Comparison of ENCODE assay signal across 23 mouse cellular contexts in the genomic region with DNA sequence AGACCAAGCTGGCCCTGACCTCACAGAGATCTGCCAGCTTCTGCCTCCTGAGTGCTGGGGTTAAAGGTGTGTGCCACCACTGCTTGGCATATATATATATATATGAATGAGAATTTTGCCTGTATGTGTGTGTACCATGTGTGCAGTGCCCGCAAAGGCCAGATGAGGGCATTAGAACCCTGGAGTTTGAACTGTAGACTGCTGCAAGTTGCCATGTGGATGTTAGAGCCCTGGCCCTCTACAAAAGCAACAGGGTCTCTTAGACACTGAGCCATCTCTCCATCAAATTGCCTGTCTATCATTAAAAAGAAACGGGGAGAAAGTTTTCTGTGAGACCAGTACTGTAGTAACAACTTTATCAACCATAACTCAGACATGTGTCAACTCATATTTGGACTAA. TPM values are rescaled to one million over a fixed set of nuclear protein-coding genes. Genes with fewer than 3 reads are reported as not detected.
DNase-seq lines count a peak whose midpoint lies in the region; TF ChIP-seq lines count a peak whose summit lies in the region.
"Had no signal": no experiment of that assay in that cellular context is flagged by ENCODE, and none has a peak within 500 bp of the region (broad histone marks: within the 10 kb centered on the region; RNA-seq: fewer than 3 reads in every experiment).

No protein-coding gene starts in this region.

- peak; percentile 33 for TF ChIP-seq CTCF in layer of hippocampus, adult 2 months (conservative IDR thresholded peaks at IDR 0.05)

- no peak overlapping the region for H3K4me3 ChIP-seq in layer of hippocampus, adult 2 months
- H3K4me3 ChIP-seq: embryonic facial prominence, embryonic 13.5 days; gastrocnemius, adult 2 months; heart, embryonic 13.5 days; limb, embryonic 13.5 days; liver, embryonic 15.5 days; myocyte; neural tube, embryonic 15.5 days had no signal

- H3K27ac ChIP-seq in layer of hippocampus, adult 2 months, result no peak overlapping the region
- H3K27ac ChIP-seq: embryonic facial prominence, embryonic 13.5 days; gastrocnemius, adult 2 months; heart, embryonic 13.5 days; limb, embryonic 13.5 days; liver, embryonic 15.5 days; neural tube, embryonic 15.5 days had no signal

- DNase-seq in embryo, embryonic 10 days (ENCODE audit: low spot score), result peak; percentile 39
- no peak for DNase-seq in embryo, embryonic 9.5 days (ENCODE audit: extremely low spot score)
- DNase-seq in layer of hippocampus, adult 2 months (ENCODE audit: low spot score in 2 of 2), result no peak
- no peak for DNase-seq in layer of hippocampus, adult 8-10 months (ENCODE audit: low spot score in 2 of 2)
- DNase-seq in 416B (ENCODE audit: low read depth), result peak; percentile 6
- DNase-seq in ZHBTc4 (ENCODE audit: low read depth, low spot score), result peak; percentile 31
- DNase-seq in yolk sac, embryonic 10.5 days (ENCODE audit: low spot score), result no peak
- DNase-seq in heart, adult 9 months (ENCODE audit: low spot score in 2 of 2), result no peak
- DNase-seq: cerebellum, postnatal 25 days; gastrocnemius, adult 2 months; kidney, postnatal 10 days; layer of hippocampus, adult 9-11 months; lung, postnatal 4 days; right cerebral cortex, postnatal 4 days; thymus, adult 2 months had no signal

RNA-seq across cellular contexts. Expression of a gene that starts 3.0 kb away (rescaled TPM):
- under 1 TPM; 0.32 to 0.69 TPM for total RNA-seq in layer of hippocampus, adult 2 months (2021)
- under 1 TPM; 0.33 to 0.94 (median 0.39) TPM for total RNA-seq in layer of hippocampus, adult 8-10 months (2022)
- total RNA-seq: granulocyte monocyte progenitor cell, adult 5-6 weeks; hematopoietic stem cell, adult 5-6 weeks had no signal

Comparison
In these comparisons a context has a peak if more than half of its experiments do, and no peak if none do; other contexts are left out.
1. DNase-seq: peak in embryo, embryonic 10 days (single experiment), 416B (single experiment) and ZHBTc4 (single experiment); none in embryo, embryonic 9.5 days (single experiment), layer of hippocampus, adult 2 months (0 of 2), layer of hippocampus, adult 8-10 months (0 of 2), yolk sac, embryonic 10.5 days (single experiment) and heart, adult 9 months (0 of 2).